Mouse (Mus musculus) 3134 (cell line): Measurements from ENCODE around the gene Gm17078.
"Not testable (repeated sequence)": the region's sequence is repeated elsewhere in the genome, so short reads cannot be mapped to it uniquely, and the experiment has no call there.

ENCODE experiments used
- DNase-seq: peaks from one replicate; pipeline ENCODE4 v3.0.0-alpha.2; 2011; ENCODE audit warnings: low spot score; ENCODE audit not compliant: insufficient read length; ENCODE audit errors: extremely low read depth

The Gm17078 gene

DNA sequence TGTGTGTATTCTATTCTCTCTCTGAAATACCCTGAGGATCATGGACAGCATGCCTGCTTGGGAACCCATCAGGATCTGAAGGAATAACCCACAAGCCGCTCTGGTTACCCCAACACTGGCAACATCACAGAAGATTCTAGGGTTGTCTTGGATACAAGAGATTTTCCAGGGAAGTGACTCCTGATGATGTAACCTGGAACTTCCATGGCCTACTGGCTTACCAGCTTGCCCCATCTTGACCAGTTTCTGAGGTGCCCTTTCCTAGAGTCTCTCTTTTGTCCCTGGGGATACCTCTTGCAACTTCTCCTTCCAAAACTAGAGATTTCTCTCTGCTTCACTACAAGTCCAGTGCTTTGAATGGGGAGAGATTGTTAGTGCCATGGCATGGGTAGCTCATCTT lies at the start of gene Gm17078:
Gene Gm17078 (minus strand): TSS at position 101 of the 400 bp plus-strand sequence.
- DNase-seq: no peak

DNA sequence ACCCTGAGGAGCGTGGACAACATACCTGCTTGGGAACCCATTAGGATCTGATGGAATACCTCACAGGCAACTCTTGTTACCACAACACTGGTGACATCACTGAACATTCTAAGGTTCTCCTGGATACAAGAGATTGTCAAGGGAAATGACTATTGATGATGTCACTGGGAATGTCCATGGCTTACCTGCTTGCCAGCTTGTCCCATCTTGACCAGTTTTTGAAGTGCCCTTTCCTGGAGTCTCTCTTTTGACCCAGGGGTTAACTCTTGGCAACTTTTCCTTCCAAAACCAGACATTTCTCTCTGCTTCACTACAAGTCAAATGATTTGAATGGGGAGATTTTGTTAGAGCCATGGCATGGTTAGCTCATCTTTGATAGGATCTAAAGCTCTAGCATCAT lies 24.5 kb upstream of the Gm17078 start, which contains the start of gene Gm4181:
Gene Gm4181 (minus strand): TSS at position 101 of the 400 bp plus-strand sequence.
- DNase-seq: not testable (repeated sequence)

DNA sequence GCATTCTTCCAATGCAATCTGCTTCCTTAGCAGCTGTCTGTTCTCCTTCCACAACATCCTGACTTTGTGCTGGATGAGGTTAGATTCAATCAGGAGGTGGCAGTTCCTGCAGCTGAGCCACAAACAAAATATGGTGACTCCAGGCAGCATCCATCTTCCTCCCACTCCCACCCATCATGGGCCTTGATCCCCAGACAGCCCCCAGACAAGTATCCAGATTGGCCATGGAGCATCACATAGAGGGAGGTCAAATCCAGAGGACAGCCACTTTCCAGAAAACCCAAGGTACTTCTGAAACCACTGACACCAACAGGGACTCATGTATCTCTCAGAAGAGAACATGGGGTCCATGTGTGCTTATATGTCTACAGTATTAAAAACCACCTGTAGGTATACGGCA lies 21.3 kb upstream of the Gm17078 start:
- not testable (repeated sequence) for DNase-seq

DNA sequence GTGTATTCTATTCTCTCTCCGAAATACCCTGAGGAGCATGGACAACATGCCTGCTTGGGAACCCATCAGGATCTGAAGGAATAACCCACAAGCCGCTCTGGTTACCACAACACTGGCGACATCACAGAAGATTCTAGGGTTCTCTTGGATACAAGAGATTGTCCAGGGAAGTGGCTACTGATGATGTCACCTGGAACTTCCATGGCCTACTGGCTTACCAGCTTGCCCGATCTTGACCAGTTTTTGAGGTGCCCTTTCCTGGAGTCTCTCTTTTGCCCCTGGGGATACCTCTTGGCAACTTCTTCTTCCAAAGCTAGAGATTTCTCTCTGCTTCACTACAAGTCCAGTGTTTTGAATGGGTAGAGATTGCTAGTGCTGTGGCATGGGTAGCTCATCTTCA lies 19.1 kb downstream of the Gm17078 start, which contains the start of gene Gm17174:
Gene Gm17174 (minus strand): TSS at position 101 of the 400 bp plus-strand sequence.
- not testable (repeated sequence) for DNase-seq

DNA sequence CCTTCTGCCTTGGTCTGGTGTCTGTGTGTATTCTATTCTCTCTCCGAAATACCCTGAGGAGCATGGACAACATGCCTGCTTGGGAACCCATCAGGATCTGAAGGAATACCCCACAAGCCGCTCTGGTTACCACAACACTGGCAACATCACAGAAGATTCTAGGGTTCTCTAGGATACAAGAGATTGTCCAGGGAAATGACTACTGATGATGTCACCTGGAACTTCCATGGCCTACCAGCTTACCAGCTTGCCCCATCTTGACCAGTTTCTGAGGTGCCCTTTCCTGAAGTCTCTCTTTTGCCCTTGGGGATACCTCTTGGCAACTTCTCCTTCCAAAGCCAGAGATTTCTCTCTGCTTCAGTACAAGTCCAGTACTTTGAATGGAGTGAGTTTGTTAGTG lies 37.1 kb downstream of the Gm17078 start, which contains the start of gene Gm17175:
Gene Gm17175 (minus strand): TSS at position 101 of the 400 bp plus-strand sequence.
- not testable (repeated sequence) for DNase-seq
